Mouse (Mus musculus): ENCODE results near the gene Bcar3. TPM values are rescaled to one million over a fixed set of nuclear protein-coding genes. Genes with fewer than 3 reads are reported as not detected.

The Bcar3 gene
- polyA plus RNA-seq, 1 experiment from 2014 or later: 4.4 TPM

DNA sequence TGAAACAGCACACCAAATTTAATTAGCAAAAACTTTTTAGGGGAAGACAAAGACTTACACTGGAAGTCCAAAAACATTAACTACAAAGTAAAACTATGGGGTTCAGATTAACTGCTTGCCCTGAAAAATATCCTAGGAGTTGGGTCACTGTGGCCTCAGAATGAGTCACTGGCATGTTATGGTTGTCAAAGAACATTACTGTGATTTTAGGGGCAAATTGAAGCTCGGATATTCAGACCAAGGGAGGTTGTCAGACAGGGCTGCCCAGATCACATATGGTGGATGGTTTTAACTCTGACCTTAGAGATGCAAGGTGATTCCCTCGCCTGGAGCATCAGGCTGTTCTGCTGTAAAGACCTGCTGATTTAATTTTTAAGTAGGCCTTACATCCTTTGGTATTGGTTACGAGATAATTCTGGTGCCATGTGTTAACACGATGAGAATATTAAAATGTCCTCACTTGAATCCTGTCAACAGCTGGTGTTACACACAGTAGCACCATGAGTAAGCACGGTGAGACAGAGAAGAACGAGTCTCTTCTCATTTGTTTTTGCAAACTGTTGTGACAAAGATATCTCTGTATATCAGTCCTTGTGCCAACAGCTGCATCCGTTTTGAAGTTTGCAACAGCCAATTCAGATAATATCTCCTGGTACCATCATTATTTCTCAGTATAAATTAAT lies 144.3 kb downstream of the Bcar3 start:
- H3K9me3 ChIP-seq (ENCODE audit: control insufficient read depth, low read length): no peaks in the 10 kb centered on the region
- H3K27me3 ChIP-seq (ENCODE audit: control insufficient read depth, insufficient read depth, low read length): no peaks in the 10 kb centered on the region
- H3K27ac ChIP-seq (ENCODE audit: low read depth, low read length): no peak overlapping the region
- no peak overlapping the region for H3K4me3 ChIP-seq (ENCODE audit: low read depth, low read length)
- H3K4me2 ChIP-seq (ENCODE audit: low read depth, low read length): no peak overlapping the region
- H3K9ac ChIP-seq (replicated peaks; ENCODE audit: low read depth, low read length): no peak overlapping the region
- H3K36me3 ChIP-seq (ENCODE audit: control insufficient read depth, insufficient read depth, low read length): no peaks in the 10 kb centered on the region
- ATAC-seq (ENCODE audit: low read depth): no peak
- no peaks in the 10 kb centered on the region for H3K4me1 ChIP-seq (ENCODE audit: control insufficient read depth, insufficient read depth, low read length)
- whole genome bisulfite sequencing: 73% methylated on average over 7 of the region's 7 CpGs

GRCm38 (mm10) chr3:122445696-122446095 lies 151.8 kb downstream of the Bcar3 start:
- Histone ChIP-seq H3K4me1 (ENCODE audit: control insufficient read depth, insufficient read depth, low read length) (no peaks in the 10 kb centered on the region), H3K27me3 (ENCODE audit: control insufficient read depth, insufficient read depth, low read length) (no peaks in the 10 kb centered on the region), H3K4me3 (ENCODE audit: low read depth, low read length) (no peak overlapping the region), H3K36me3 (ENCODE audit: control insufficient read depth, insufficient read depth, low read length) (no peaks in the 10 kb centered on the region), H3K27ac (ENCODE audit: low read depth, low read length) (no peak overlapping the region), H3K9me3 (ENCODE audit: control insufficient read depth, low read length) (no peaks in the 10 kb centered on the region), H3K9ac (replicated peaks; ENCODE audit: low read depth, low read length) (no peak overlapping the region), H3K4me2 (ENCODE audit: low read depth, low read length) (no peak overlapping the region)
- WGBS: 94% methylated on average over 11 of the region's 11 CpGs
- ATAC-seq (ENCODE audit: low read depth): no peak

DNA sequence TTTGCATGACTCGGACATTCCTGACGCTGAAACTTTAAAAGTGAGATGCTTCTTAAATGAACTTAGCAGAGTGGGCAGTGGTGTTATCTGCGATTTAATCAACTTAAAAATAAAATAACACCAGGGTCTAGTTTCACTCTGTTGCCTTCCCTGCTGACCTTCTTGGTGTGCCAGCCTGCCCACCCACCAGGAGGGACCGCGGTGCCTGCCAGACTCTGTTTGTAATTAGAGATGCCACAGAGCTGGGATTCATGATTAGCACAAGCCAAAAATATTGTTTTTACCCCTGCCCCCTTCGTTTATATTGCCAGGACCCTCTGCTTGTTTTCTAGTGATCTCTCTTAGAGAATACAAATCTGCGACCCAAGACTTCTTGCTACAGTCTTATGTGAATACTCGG lies 152.7 kb downstream of the Bcar3 start:
- no peak overlapping the region for H3K27ac ChIP-seq (ENCODE audit: low read depth, low read length)
- no peak overlapping the region for H3K4me3 ChIP-seq (ENCODE audit: low read depth, low read length)
- no peaks in the 10 kb centered on the region for H3K27me3 ChIP-seq (ENCODE audit: control insufficient read depth, insufficient read depth, low read length)
- no peak overlapping the region for H3K4me2 ChIP-seq (ENCODE audit: low read depth, low read length)
- no peaks in the 10 kb centered on the region for H3K4me1 ChIP-seq (ENCODE audit: control insufficient read depth, insufficient read depth, low read length)
- ATAC-seq (ENCODE audit: low read depth): no peak
- no peaks in the 10 kb centered on the region for H3K36me3 ChIP-seq (ENCODE audit: control insufficient read depth, insufficient read depth, low read length)
- no peaks in the 10 kb centered on the region for H3K9me3 ChIP-seq (ENCODE audit: control insufficient read depth, low read length)
- H3K9ac ChIP-seq (replicated peaks; ENCODE audit: low read depth, low read length): no peak overlapping the region
- WGBS: 82% methylated on average over 8 of the region's 8 CpGs

GRCm38 (mm10) chr3:122448196-122448595 lies 154.3 kb downstream of the Bcar3 start:
- no peak overlapping the region for H3K4me2 ChIP-seq (ENCODE audit: low read depth, low read length)
- H3K27me3 ChIP-seq (ENCODE audit: control insufficient read depth, insufficient read depth, low read length): no peaks in the 10 kb centered on the region
- no peaks in the 10 kb centered on the region for H3K9me3 ChIP-seq (ENCODE audit: control insufficient read depth, low read length)
- H3K36me3 ChIP-seq (ENCODE audit: control insufficient read depth, insufficient read depth, low read length): no peaks in the 10 kb centered on the region
- WGBS: 91% methylated on average over 13 of the region's 13 CpGs
- no peak for ATAC-seq (ENCODE audit: low read depth)
- H3K27ac ChIP-seq (ENCODE audit: low read depth, low read length): no peak overlapping the region
- H3K4me1 ChIP-seq (ENCODE audit: control insufficient read depth, insufficient read depth, low read length): no peaks in the 10 kb centered on the region
- no peak overlapping the region for H3K9ac ChIP-seq (replicated peaks; ENCODE audit: low read depth, low read length)
- H3K4me3 ChIP-seq (ENCODE audit: low read depth, low read length): no peak overlapping the region

- Histone ChIP-seq H3K27ac (ENCODE audit: low read depth, low read length) (no peak overlapping the region), H3K9ac (replicated peaks; ENCODE audit: low read depth, low read length) (no peak overlapping the region), H3K9me3 (ENCODE audit: control insufficient read depth, low read length) (no peaks in the 10 kb centered on the region), H3K4me2 (ENCODE audit: low read depth, low read length) (no peak overlapping the region), H3K36me3 (ENCODE audit: control insufficient read depth, insufficient read depth, low read length) (no peaks in the 10 kb centered on the region), H3K4me3 (ENCODE audit: low read depth, low read length) (no peak overlapping the region), H3K4me1 (ENCODE audit: control insufficient read depth, insufficient read depth, low read length) (no peaks in the 10 kb centered on the region), H3K27me3 (ENCODE audit: control insufficient read depth, insufficient read depth, low read length) (no peaks in the 10 kb centered on the region)
- no peak for ATAC-seq (ENCODE audit: low read depth)
- WGBS: 93% methylated on average over 7 of the region's 7 CpGs
Measured at GRCm38 (mm10) chr3:122450041-122450440, 156.1 kb downstream of the Bcar3 start.

DNA sequence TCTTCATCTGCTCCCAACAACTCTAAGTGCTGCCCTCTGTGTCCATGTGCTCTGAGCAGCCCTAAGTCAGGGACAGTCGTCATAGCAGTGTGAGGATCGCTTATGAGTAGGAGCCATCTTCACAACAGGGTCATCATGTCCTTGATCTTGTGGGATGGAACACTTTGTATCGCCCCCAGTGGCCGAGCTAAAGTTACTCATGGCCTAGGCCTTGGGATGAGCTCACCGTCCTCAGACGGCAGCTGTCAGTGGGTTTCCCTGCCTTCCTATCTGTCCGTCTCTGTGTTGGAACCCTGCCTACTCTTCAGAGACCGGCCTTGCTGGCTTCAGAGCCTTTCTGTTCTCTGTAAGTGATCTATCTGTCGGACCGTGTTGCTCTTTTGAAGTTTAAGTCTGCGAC lies 159.9 kb downstream of the Bcar3 start:
- Histone ChIP-seq H3K27me3 (ENCODE audit: control insufficient read depth, insufficient read depth, low read length) (no peaks in the 10 kb centered on the region), H3K4me1 (ENCODE audit: control insufficient read depth, insufficient read depth, low read length) (0 out of 2 replicates have a peak, but pooled peaks cover 2% of the 10 kb centered on the region), H3K9me3 (ENCODE audit: control insufficient read depth, low read length) (no peaks in the 10 kb centered on the region), H3K27ac (ENCODE audit: low read depth, low read length) (no peak overlapping the region), H3K4me3 (ENCODE audit: low read depth, low read length) (no peak overlapping the region), H3K9ac (replicated peaks; ENCODE audit: low read depth, low read length) (no peak overlapping the region), H3K36me3 (ENCODE audit: control insufficient read depth, insufficient read depth, low read length) (no peaks in the 10 kb centered on the region), H3K4me2 (ENCODE audit: low read depth, low read length) (no peak overlapping the region)
- no peak for ATAC-seq (ENCODE audit: low read depth)
- WGBS: 85% methylated on average over 11 of the region's 11 CpGs

DNA sequence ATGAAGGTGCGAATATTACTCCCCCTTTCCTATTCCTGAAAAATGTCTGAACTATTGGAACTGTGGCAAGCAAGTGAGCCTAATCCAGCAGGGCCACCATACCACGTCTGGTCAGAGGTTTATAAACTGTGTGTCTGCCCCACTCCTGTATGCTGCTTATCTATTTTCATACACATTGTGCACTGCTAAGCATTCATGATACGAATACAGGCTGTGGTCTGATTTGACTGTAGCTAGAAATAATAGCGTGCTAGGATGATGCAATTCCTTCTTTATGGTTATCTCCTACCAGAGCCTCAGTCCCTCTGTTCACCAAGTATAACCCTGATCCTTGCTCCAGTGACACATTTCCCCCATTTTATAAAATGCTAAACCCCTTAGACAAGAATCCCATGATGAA lies 162.2 kb downstream of the Bcar3 start:
- Histone ChIP-seq H3K27me3 (ENCODE audit: control insufficient read depth, insufficient read depth, low read length) (no peaks in the 10 kb centered on the region), H3K9ac (replicated peaks; ENCODE audit: low read depth, low read length) (no peak overlapping the region), H3K27ac (ENCODE audit: low read depth, low read length) (no peak overlapping the region), H3K4me2 (ENCODE audit: low read depth, low read length) (no peak overlapping the region), H3K9me3 (ENCODE audit: control insufficient read depth, low read length) (no peaks in the 10 kb centered on the region), H3K4me3 (ENCODE audit: low read depth, low read length) (no peak overlapping the region), H3K36me3 (ENCODE audit: control insufficient read depth, insufficient read depth, low read length) (no peaks in the 10 kb centered on the region), H3K4me1 (ENCODE audit: control insufficient read depth, insufficient read depth, low read length) (peaks cover 11% of the 10 kb centered on the region; the same call in 1 of the 2 replicates)
- WGBS: 93% methylated on average over 4 of the region's 4 CpGs
- no peak for ATAC-seq (ENCODE audit: low read depth)

DNA sequence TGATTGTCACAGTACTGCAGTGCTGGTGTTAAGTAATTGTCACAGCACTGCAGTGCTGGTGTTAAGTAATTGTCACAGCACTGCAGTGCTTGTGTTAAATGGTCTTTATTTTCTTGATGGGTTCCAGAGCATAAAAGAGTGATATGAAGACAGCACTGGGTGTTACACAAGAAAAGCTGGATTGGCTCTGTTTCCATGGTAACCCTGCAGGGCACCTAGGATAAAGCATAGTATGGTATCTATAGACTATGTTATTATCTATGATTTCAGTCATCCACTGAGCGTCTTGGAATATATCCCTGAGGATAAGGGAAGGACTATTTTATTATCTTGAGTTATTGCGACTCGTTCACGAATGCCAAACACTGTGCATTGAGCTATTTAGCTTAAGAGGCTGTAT lies 162.9 kb downstream of the Bcar3 start:
- ATAC-seq (ENCODE audit: low read depth): 0 out of 2 replicates have a peak, but pooled peaks have one; percentile 39
- peaks cover 17% of the 10 kb centered on the region; the same call in 1 of the 2 replicates for H3K4me1 ChIP-seq (ENCODE audit: control insufficient read depth, insufficient read depth, low read length)
- no peaks in the 10 kb centered on the region for H3K36me3 ChIP-seq (ENCODE audit: control insufficient read depth, insufficient read depth, low read length)
- no peaks in the 10 kb centered on the region for H3K9me3 ChIP-seq (ENCODE audit: control insufficient read depth, low read length)
- 50% methylated on average over 4 of the region's 4 CpGs for WGBS
- no peak overlapping the region for H3K9ac ChIP-seq (replicated peaks; ENCODE audit: low read depth, low read length)
- H3K4me2 ChIP-seq (ENCODE audit: low read depth, low read length): no peak overlapping the region
- H3K4me3 ChIP-seq (ENCODE audit: low read depth, low read length): no peak overlapping the region
- H3K27ac ChIP-seq (ENCODE audit: low read depth, low read length): no peak overlapping the region
- no peaks in the 10 kb centered on the region for H3K27me3 ChIP-seq (ENCODE audit: control insufficient read depth, insufficient read depth, low read length)

- H3K9me3 ChIP-seq (ENCODE audit: control insufficient read depth, low read length): no peaks in the 10 kb centered on the region
- H3K27me3 ChIP-seq (ENCODE audit: control insufficient read depth, insufficient read depth, low read length): no peaks in the 10 kb centered on the region
- no peak overlapping the region for H3K4me3 ChIP-seq (ENCODE audit: low read depth, low read length)
- peaks cover 24% of the 10 kb centered on the region; the same call in 1 of the 2 replicates for H3K4me1 ChIP-seq (ENCODE audit: control insufficient read depth, insufficient read depth, low read length)
- no peak overlapping the region for H3K27ac ChIP-seq (ENCODE audit: low read depth, low read length)
- H3K9ac ChIP-seq (replicated peaks; ENCODE audit: low read depth, low read length): no peak overlapping the region
- no peaks in the 10 kb centered on the region for H3K36me3 ChIP-seq (ENCODE audit: control insufficient read depth, insufficient read depth, low read length)
- no peak for ATAC-seq (ENCODE audit: low read depth)
- H3K4me2 ChIP-seq (ENCODE audit: low read depth, low read length): no peak overlapping the region
- 47% methylated on average over 1 of the region's 1 CpGs for WGBS
Measured at GRCm38 (mm10) chr3:122457723-122458122, 163.8 kb downstream of the Bcar3 start.
